Mouse (Mus musculus) G1E (cell line): ENCODE data around the gene Tk1. TPM values are rescaled to one million over a fixed set of nuclear protein-coding genes. Genes with fewer than 3 reads are reported as not detected.
A peak's percentile ranks its signal among the peaks of the same experiment; 100 is the strongest.

Experiments
- ATAC-seq: 2 replicates; pipeline ENCODE4 v1.8.0; 2016; ENCODE audit warnings: mild to moderate bottlenecking; ENCODE audit not compliant: insufficient number of reproducible peaks, poor library complexity, low FRiP score, severe bottlenecking; ENCODE audit errors: extremely low read depth
- DNase-seq: peaks from one replicate; pipeline ENCODE4 v3.0.0; 2012; ENCODE audit warnings: low spot score
- H3K27me3 ChIP-seq: 2 replicates; pipeline ENCODE4 v1.6.1; 2012; ENCODE audit warnings: mild to moderate bottlenecking, low read length, inconsistent platforms; ENCODE audit not compliant: insufficient read depth
- H3K36me3 ChIP-seq: replicated peaks from 2 replicates; pipeline ENCODE3; 2012; ENCODE audit warnings: mild to moderate bottlenecking, inconsistent platforms
- H3K4me1 ChIP-seq: 2 replicates; pipeline ENCODE4 v1.6.1; 2012; ENCODE audit warnings: low read depth, low read length, inconsistent platforms, mixed read lengths; ENCODE audit not compliant: insufficient read depth
- H3K4me3 ChIP-seq: 2 replicates; pipeline ENCODE4 v1.5.1; 2012; ENCODE audit warnings: low read depth, mild to moderate bottlenecking, inconsistent platforms, low read length, moderate library complexity, mixed read lengths
- H3K9me3 ChIP-seq: replicated peaks from 2 replicates; pipeline ENCODE4 v1.6.1; 2012; ENCODE audit warnings: inconsistent platforms
- CTCF ChIP-seq: IDR thresholded peaks from 2 replicates; pipeline ENCODE4 v1.5.1; 2012; ENCODE audit warnings: low read depth, low read length, inconsistent platforms, mixed read lengths
- GATA1 ChIP-seq: IDR thresholded peaks from 2 replicates; pipeline ENCODE4 v1.6.1; 2012; ENCODE audit warnings: borderline replicate concordance, low read length, inconsistent platforms, mixed read lengths
- GATA2 ChIP-seq: IDR thresholded peaks from 2 replicates; pipeline ENCODE4 v1.6.1; 2012; ENCODE audit warnings: low read depth, low read length, inconsistent platforms, borderline replicate concordance
- POLR2AphosphoS5 ChIP-seq: IDR thresholded peaks from 2 replicates; pipeline ENCODE4 v1.6.1; 2012; ENCODE audit warnings: low read depth, low read length, inconsistent platforms; ENCODE audit not compliant: insufficient replicate concordance
- TAL1 ChIP-seq: conservative IDR thresholded peaks from 2 replicates; pipeline ENCODE4 v1.6.1; 2012; ENCODE audit warnings: low read depth, low read length, inconsistent platforms, mixed read lengths
- polyA plus RNA-seq: library from polyadenylated mRNA; stranded (reverse); fragments of >175 nt; gene quantifications from 2 replicates; pipeline ENCODE4 v1.2.3, GENCODE M21; 2012
- total RNA-seq, 2 experiments: library from RNA; stranded (forward) in 1 of 2; stranded (reverse) in 1 of 2; fragments of 200-1000 nt in 1 of 2; fragments of >200 nt in 1 of 2; fragmentation: Nextera tagmentation in 1 of 2; gene quantifications; 2 replicates each; pipeline ENCODE4 v1.2.3; 2014 to 2017

The Tk1 gene
- total and polyA plus RNA-seq, 3 experiments, result 73.2 to 77.0 (median 75.8) TPM

GRCm38 (mm10) chr11:117780199-117780515 lies 45.7 kb downstream of the Tk1 start:
- DNase-seq, result no peak
- Histone ChIP-seq H3K36me3 (peaks cover 57% of the 10 kb centered on the region), H3K27me3 (no peaks in the 10 kb centered on the region), H3K9me3 (no peaks in the 10 kb centered on the region), H3K4me1 (peaks cover 62% of the 10 kb centered on the region), H3K4me3 (peak overlapping the region; percentile 78)
- TF ChIP-seq TAL1 (no peak), CTCF (no peak), POLR2AphosphoS5 (no peak), GATA2 (no peak), GATA1 (no peak)
- ATAC-seq, result no peak

- Histone ChIP-seq H3K9me3 (no peaks in the 10 kb centered on the region), H3K4me3 (peak overlapping the region; percentile 78), H3K4me1 (peaks cover 59% of the 10 kb centered on the region), H3K36me3 (peaks cover 57% of the 10 kb centered on the region), H3K27me3 (no peaks in the 10 kb centered on the region)
- TF ChIP-seq TAL1, result no peak
- TF ChIP-seq GATA2, result no peak
- no peak for TF ChIP-seq GATA1
- DNase-seq, result peak; percentile 51
- ATAC-seq, result no peak
Observed at GRCm38 (mm10) chr11:117779434-117780198, 46.3 kb downstream of the Tk1 start.

GRCm38 (mm10) chr11:117778851-117779433 lies 47.0 kb downstream of the Tk1 start:
- no peak for ATAC-seq
- Histone ChIP-seq H3K4me3 (peak overlapping the region; percentile 78), H3K27me3 (no peaks in the 10 kb centered on the region), H3K9me3 (no peaks in the 10 kb centered on the region), H3K4me1 (peaks cover 62% of the 10 kb centered on the region), H3K36me3 (peaks cover 57% of the 10 kb centered on the region)
- no peak for TF ChIP-seq CTCF
- no peak for TF ChIP-seq GATA1
- TF ChIP-seq TAL1, result no peak
- no peak for TF ChIP-seq GATA2
- no peak for TF ChIP-seq POLR2AphosphoS5
- no peak for DNase-seq

GRCm38 (mm10) chr11:117778031-117778430 lies 47.9 kb downstream of the Tk1 start:
- no peaks in the 10 kb centered on the region for H3K27me3 ChIP-seq
- H3K4me3 ChIP-seq, result no peak overlapping the region
- no peaks in the 10 kb centered on the region for H3K9me3 ChIP-seq
- no peak for DNase-seq
- no peak for ATAC-seq
- H3K4me1 ChIP-seq, result peaks cover 62% of the 10 kb centered on the region
- TF ChIP-seq GATA2 (no peak), POLR2AphosphoS5 (no peak), CTCF (no peak), TAL1 (no peak), GATA1 (no peak)
- peaks cover 61% of the 10 kb centered on the region for H3K36me3 ChIP-seq

GRCm38 (mm10) chr11:117777111-117777510 lies 48.8 kb downstream of the Tk1 start:
- H3K4me3 ChIP-seq, result no peak overlapping the region
- H3K36me3 ChIP-seq, result peaks cover 70% of the 10 kb centered on the region
- TF ChIP-seq GATA1 (no peak), GATA2 (no peak), POLR2AphosphoS5 (no peak)
- H3K27me3 ChIP-seq, result no peaks in the 10 kb centered on the region
- no peaks in the 10 kb centered on the region for H3K9me3 ChIP-seq
- no peak for DNase-seq
- no peak for ATAC-seq
- peaks cover 53% of the 10 kb centered on the region for H3K4me1 ChIP-seq

GRCm38 (mm10) chr11:117776085-117776792 lies 49.7 kb downstream of the Tk1 start:
- TF ChIP-seq GATA1, result no peak
- ATAC-seq, result no peak
- Histone ChIP-seq H3K36me3 (peaks cover 79% of the 10 kb centered on the region), H3K27me3 (no peaks in the 10 kb centered on the region), H3K4me3 (no peak overlapping the region), H3K4me1 (peaks cover 45% of the 10 kb centered on the region), H3K9me3 (no peaks in the 10 kb centered on the region)
- no peak for DNase-seq

- Histone ChIP-seq H3K4me3 (no peak overlapping the region), H3K9me3 (no peaks in the 10 kb centered on the region), H3K27me3 (no peaks in the 10 kb centered on the region), H3K4me1 (peaks cover 38% of the 10 kb centered on the region), H3K36me3 (peaks cover 83% of the 10 kb centered on the region)
- ATAC-seq (no peak), DNase-seq (no peak)
- TF ChIP-seq GATA2 (no peak), POLR2AphosphoS5 (no peak), TAL1 (no peak), CTCF (no peak), GATA1 (no peak)
Observed at GRCm38 (mm10) chr11:117775540-117775939, 50.4 kb downstream of the Tk1 start.
